Mouse (Mus musculus) bone marrow, adult 2 months (tissue): ENCODE measurements around the gene Lbhd1. TPM values are rescaled to one million over a fixed set of nuclear protein-coding genes. Genes with fewer than 3 reads are reported as not detected.

ENCODE experiments used
- H3K27ac ChIP-seq: fragments of 200-500 bp; 2 replicates; pipeline ENCODE4 v1.5.1; 2012; ENCODE audit warnings: low read depth, mild to moderate bottlenecking, control low read depth, inconsistent platforms, low read length; ENCODE audit not compliant: control insufficient read depth, poor library complexity, insufficient read depth
- H3K4me1 ChIP-seq: fragments of 200-500 bp; 2 replicates; pipeline ENCODE4 v1.6.1; 2011; ENCODE audit warnings: low read length; ENCODE audit not compliant: control insufficient read depth, insufficient read depth
- H3K4me3 ChIP-seq: fragments of 200-500 bp; replicated peaks from 2 replicates; pipeline ENCODE3; 2011; ENCODE audit warnings: mild to moderate bottlenecking, low read depth, low read length, control low read depth; ENCODE audit not compliant: control insufficient read depth
- CTCF ChIP-seq: fragments of 200-500 bp; IDR thresholded peaks from 2 replicates; pipeline ENCODE4 v1.5.1; 2011; ENCODE audit warnings: low read length, control low read depth; ENCODE audit not compliant: control insufficient read depth, insufficient read depth
- POLR2A ChIP-seq: fragments of 200-500 bp; IDR thresholded peaks from 2 replicates; pipeline ENCODE4 v1.6.1; 2011; ENCODE audit warnings: low read depth, mild to moderate bottlenecking, control low read depth, low read length, borderline replicate concordance; ENCODE audit not compliant: control insufficient read depth
- WGBS: fragments of 180-500 bp; shearing (Covaris S2); methylation state at CpG from one replicate; pipeline ENCODE4 v1.1.7; 2018; 5-methylcytosine and 5-hydroxymethylcytosine counted together
- polyA plus RNA-seq: library from polyadenylated mRNA; stranded (reverse); fragments of >200 nt; gene quantifications from 2 replicates; pipeline ENCODE4 v1.2.4, GENCODE M21; 2011; ENCODE audit warnings: low replicate concordance; ENCODE audit not compliant: missing spikeins, insufficient read depth, insufficient read length

Gene Lbhd1
- polyA plus RNA-seq, 1 experiment: 2.1 TPM

DNA sequence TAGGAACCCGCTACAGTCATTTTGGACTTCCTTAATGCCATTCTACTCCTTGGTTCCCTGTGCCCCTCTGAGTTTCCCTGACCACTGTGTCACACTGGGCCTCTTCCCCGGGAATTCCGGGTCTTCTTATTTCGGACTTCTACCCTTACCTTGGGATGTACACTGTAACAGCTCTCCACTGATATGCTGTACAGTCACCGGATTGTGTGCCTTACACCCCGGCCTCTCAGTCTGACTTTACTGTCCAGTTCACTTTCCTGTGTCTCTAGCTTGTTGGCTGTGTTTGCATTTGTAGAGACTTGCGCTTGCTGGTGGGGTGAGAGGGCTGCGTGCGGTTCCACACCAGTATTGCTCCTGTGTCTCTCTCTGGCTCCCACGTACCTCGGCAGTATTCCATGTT is 46.6 kb downstream of the Lbhd1 start:
- H3K4me1 ChIP-seq: peaks cover 1% of the 10 kb centered on the region
- 4% methylated on average over 11 of the region's 11 CpGs for WGBS
- peak overlapping the region; percentile 75 for H3K4me3 ChIP-seq
- no peak for TF ChIP-seq CTCF
- no peak for TF ChIP-seq POLR2A
- peak overlapping the region; percentile 96 for H3K27ac ChIP-seq

DNA sequence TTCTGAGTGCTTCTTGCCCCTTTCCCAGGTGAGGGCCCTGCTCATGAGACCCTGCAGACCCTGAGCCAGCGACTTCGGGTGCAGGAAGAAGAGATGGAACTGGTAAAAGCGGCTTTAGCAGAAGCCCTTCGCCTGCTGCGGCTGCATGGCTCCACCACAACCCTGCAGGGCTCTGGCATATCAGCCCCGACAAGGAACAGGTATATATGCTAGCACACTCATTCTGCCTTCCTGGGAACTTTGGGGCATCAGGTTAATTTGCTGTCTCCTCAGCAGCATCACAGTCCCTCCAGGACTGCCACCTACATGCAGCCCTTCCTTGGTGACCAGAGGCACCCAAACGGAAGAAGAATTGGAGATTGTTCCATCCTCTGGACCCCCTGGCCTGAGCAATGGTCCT is 47.2 kb downstream of the Lbhd1 start:
- Histone ChIP-seq H3K27ac (no peak overlapping the region; the same call in 1 of the 2 replicates), H3K4me1 (peaks cover 1% of the 10 kb centered on the region), H3K4me3 (peak overlapping the region; percentile 75)
- WGBS: 83% methylated on average over 7 of the region's 7 CpGs
- TF ChIP-seq POLR2A (no peak), CTCF (no peak)

DNA sequence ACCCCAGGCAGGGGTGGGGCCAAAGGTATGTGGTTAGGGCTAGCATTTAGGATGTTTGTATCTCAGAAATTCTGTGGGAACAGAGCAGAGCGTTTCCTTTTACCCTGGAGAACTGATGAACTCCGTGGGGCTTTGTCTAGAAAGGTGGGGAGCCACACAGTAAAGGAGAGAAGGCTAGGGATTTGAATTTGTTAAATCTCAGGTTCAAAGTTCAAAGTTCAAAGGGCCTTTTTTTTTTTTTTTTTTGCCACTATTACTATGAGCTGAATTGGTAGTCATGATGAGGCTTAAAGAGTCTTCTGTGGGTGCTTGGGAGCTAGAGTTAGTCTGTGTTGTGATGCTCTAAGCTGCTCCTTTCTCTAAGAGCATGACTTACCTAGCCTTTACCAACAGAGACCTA is 53.2 kb downstream of the Lbhd1 start:
- WGBS: 82% methylated on average over 2 of the region's 2 CpGs
- Histone ChIP-seq H3K4me1 (peaks cover 4% of the 10 kb centered on the region; the same call in 1 of the 2 replicates), H3K4me3 (no peak overlapping the region), H3K27ac (no peak overlapping the region)
- TF ChIP-seq POLR2A (no peak), CTCF (no peak)

DNA sequence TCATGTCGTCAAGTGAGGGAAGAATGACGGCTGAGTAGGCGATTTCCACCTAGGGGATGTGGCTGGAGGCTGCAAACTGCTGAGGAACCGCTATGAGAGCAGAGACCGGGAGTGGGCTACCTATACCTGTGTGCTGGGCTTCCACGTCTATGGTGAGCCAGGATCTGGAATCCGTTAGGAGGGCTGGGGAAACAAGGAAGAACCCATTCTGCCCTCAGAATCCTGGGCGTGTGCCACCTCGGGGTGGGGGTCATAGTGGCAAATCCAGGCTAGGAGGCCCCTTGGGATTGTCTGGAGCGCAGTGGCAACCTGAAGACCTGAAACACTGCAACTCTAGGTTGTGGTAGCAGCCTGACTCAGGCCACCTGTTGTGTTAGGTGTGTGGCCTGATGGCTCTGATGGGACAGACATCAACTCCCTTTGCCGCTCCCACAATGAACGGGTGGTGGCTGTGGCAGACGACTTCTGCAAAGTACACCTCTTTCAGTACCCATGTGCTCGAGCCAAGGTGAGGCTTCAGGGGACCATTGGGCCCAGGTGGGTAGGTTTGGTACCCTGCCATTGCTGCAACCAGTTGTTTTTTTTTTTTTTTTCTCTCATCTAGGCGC is 57.1 kb downstream of the Lbhd1 start:
- whole genome bisulfite sequencing: 80% methylated on average over 15 of the region's 15 CpGs
- no peak overlapping the region for H3K27ac ChIP-seq
- peaks cover 5% of the 10 kb centered on the region; the same call in 1 of the 2 replicates for H3K4me1 ChIP-seq

DNA sequence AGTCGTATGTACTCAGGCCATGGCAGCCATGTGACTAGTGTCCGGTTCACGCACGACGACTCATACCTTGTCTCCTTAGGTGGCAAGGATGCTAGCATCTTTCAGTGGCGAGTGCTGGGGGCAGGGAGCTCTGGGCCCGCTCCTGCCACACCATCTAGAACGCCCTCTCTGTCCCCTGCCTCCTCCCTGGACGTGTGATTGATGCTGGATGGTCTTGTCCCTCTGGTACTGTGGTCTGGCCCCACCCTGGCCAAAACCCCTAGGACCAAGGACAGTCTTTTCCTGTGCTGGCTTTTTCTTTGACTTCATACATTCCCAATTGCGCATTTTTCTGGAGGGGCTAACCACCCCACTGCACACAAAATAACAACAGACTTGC is 57.6 kb downstream of the Lbhd1 start:
- Histone ChIP-seq H3K27ac (peak overlapping the region; percentile 46), H3K4me1 (peaks cover 5% of the 10 kb centered on the region; the same call in 1 of the 2 replicates), H3K4me3 (peak overlapping the region; percentile 21)
- TF ChIP-seq CTCF (no peak), POLR2A (no peak)
- WGBS: 53% methylated on average over 10 of the region's 10 CpGs

More for the DNA sequence above, 57.1 kb downstream of the Lbhd1 start:
- TF ChIP-seq POLR2A (no peak), CTCF (no peak)
- no peak overlapping the region for H3K4me3 ChIP-seq

DNA sequence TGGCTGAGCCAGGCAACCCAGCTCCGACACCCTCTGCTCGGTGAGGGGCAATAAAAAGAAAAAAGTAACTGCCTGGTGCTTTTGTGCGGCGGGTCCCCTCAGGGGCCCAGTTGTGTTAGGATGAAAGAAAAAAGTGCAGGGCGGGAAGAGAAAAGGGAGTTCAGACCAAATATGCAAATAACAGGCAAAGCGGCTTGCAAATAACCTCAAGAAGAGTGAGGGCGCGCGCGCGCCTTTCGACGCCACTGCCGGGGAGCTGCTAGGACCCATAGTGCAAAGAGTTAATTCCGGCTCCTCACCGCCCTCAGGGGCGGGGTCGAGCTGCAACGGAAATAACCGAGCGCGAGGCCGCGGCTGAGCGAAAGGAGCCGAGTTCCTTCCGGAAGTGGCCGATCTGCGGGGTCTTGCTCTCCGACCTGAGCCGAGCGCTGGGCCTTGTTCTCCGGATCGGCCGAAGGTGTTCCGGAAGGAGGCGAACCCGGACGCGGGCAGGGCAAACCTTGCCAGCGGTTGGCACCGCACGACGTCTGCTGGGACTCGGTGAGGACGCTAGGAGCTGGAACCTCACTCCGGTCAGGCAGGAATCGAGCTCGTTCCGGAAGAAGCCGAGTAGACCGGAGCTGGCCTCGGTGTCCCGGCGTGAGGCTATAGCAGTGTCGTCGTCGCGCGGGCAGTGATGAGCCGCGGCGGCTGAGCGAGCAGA is 58.1 kb downstream of the Lbhd1 start, which contains the start of gene Mta2:
TSS of gene Mta2 (plus strand) at position 361 of the 703 bp plus-strand sequence.
- peaks cover 5% of the 10 kb centered on the region; the same call in 1 of the 2 replicates for H3K4me1 ChIP-seq
- H3K4me3 ChIP-seq: peak within 1 kb of the TSS; percentile 81
- WGBS: under 1% methylated on average over 64 of the region's 64 CpGs
- TF ChIP-seq POLR2A: peak; percentile 96
- no peak for TF ChIP-seq CTCF
- peak within 1 kb of the TSS; percentile 96 for H3K27ac ChIP-seq

Other genes starting within 250 kb of the Lbhd1 start
- gene Chrm1, start 219.9 kb upstream of the Lbhd1 start, polyA plus RNA-seq: 0.32 TPM in 1 of 2 replicates, not detected in the other
- 58.4 and 65.7 TPM in 2 replicates for gene Slc3a2, start 160.4 kb upstream of the Lbhd1 start, polyA plus RNA-seq
- 40.8 and 121 TPM in 2 replicates for gene Wdr74, start 147.9 kb upstream of the Lbhd1 start, polyA plus RNA-seq
- gene 1700092M07Rik, start 143.0 kb upstream of the Lbhd1 start, polyA plus RNA-seq: 3.4 and 3.7 TPM in 2 replicates
- gene Stx5a, start 142.3 kb upstream of the Lbhd1 start, polyA plus RNA-seq: 62.1 and 83.9 TPM in 2 replicates
- 488 and 589 TPM in 2 replicates for gene Nxf1, start 126.7 kb upstream of the Lbhd1 start, polyA plus RNA-seq
- gene Tmem223, start 112.7 kb upstream of the Lbhd1 start, polyA plus RNA-seq: 27.1 and 53.1 TPM in 2 replicates
- gene Tmem179b, start 109.3 kb upstream of the Lbhd1 start, polyA plus RNA-seq: 52.1 and 62.1 TPM in 2 replicates
- 6.4 and 14.7 TPM in 2 replicates for gene Taf6l, start 97.3 kb upstream of the Lbhd1 start, polyA plus RNA-seq
- 38.0 and 61.1 TPM in 2 replicates for gene Polr2g, start 85.2 kb upstream of the Lbhd1 start, polyA plus RNA-seq
- gene Zbtb3, start 81.2 kb upstream of the Lbhd1 start, polyA plus RNA-seq: 1.1 and 3.0 TPM in 2 replicates
- gene Ttc9c, start 64.4 kb upstream of the Lbhd1 start, polyA plus RNA-seq: 18.1 and 20.3 TPM in 2 replicates
- 62.2 and 84.9 TPM in 2 replicates for gene Hnrnpul2, start 63.7 kb upstream of the Lbhd1 start, polyA plus RNA-seq
- 6.4 and 8.2 TPM in 2 replicates for gene AC129217.1, start 54.0 kb upstream of the Lbhd1 start, polyA plus RNA-seq
- gene Bscl2, start 46.3 kb upstream of the Lbhd1 start, polyA plus RNA-seq: 19.8 and 46.2 TPM in 2 replicates
- 1.5 TPM in 1 of 2 replicates, not detected in the other for gene Gng3, start 44.5 kb upstream of the Lbhd1 start, polyA plus RNA-seq
- gene Lrrn4cl, start 33.0 kb upstream of the Lbhd1 start, polyA plus RNA-seq: 0.40 and 0.62 TPM in 2 replicates
- gene Ubxn1, start 12.2 kb upstream of the Lbhd1 start, polyA plus RNA-seq: 110 and 112 TPM in 2 replicates
- gene Uqcc3, start 2.8 kb upstream of the Lbhd1 start, polyA plus RNA-seq: 25.7 and 27.0 TPM in 2 replicates
- not detected in 2 replicates for gene Gm49403, start 198 bp downstream of the Lbhd1 start, polyA plus RNA-seq
- 50.8 and 83.6 TPM in 2 replicates for gene 1810009A15Rik, start 5.1 kb downstream of the Lbhd1 start, polyA plus RNA-seq
- gene Gm49416, start 5.2 kb downstream of the Lbhd1 start, polyA plus RNA-seq: not detected in 2 replicates
- gene Ints5, start 9.3 kb downstream of the Lbhd1 start, polyA plus RNA-seq: 6.7 and 12.1 TPM in 2 replicates
- 41.4 and 61.7 TPM in 2 replicates for gene Ganab, start 14.3 kb downstream of the Lbhd1 start, polyA plus RNA-seq
- 45.8 and 58.5 TPM in 2 replicates for gene B3gat3, start 36.6 kb downstream of the Lbhd1 start, polyA plus RNA-seq
- gene Rom1, start 45.6 kb downstream of the Lbhd1 start, polyA plus RNA-seq: 3.6 and 9.7 TPM in 2 replicates
- gene Eml3, start 45.8 kb downstream of the Lbhd1 start, polyA plus RNA-seq: 31.1 and 54.7 TPM in 2 replicates
- gene Mta2, start 58.1 kb downstream of the Lbhd1 start, polyA plus RNA-seq: 67.4 and 91.6 TPM in 2 replicates
- gene Tut1, start 70.1 kb downstream of the Lbhd1 start, polyA plus RNA-seq: 10.7 and 19.1 TPM in 2 replicates
- gene Eef1g, start 83.3 kb downstream of the Lbhd1 start, polyA plus RNA-seq: 129 and 224 TPM in 2 replicates
- gene Ahnak, start 105.6 kb downstream of the Lbhd1 start, polyA plus RNA-seq: 17.4 and 40.1 TPM in 2 replicates
- gene Scgb1a1, start 204.2 kb downstream of the Lbhd1 start, polyA plus RNA-seq: 37.7 TPM in 1 of 2 replicates, not detected in the other